Mouse (Mus musculus) forebrain, embryonic 14.5 days (tissue): ENCODE measurements around the gene Epb41l1. TPM values are rescaled to one million over a fixed set of nuclear protein-coding genes. Genes with fewer than 3 reads are reported as not detected.
A peak's percentile ranks its signal among the peaks of the same experiment; 100 is the strongest.

Experiments
- ATAC-seq: fragments of 200-750 bp; cut with Nextera tagmentation; 2 replicates; pipeline ENCODE4 v1.8.0; 2017; ENCODE audit warnings: mild to moderate bottlenecking, moderate library complexity
- DNase-seq: peaks from one replicate; pipeline ENCODE4 v3.0.0-alpha.2; 2015; ENCODE audit warnings: low spot score
- H3K27ac ChIP-seq: fragments of 300-500 bp; sonication (generic); 2 replicates; pipeline ENCODE4 v1.5.1; 2014; ENCODE audit warnings: low read depth, mild to moderate bottlenecking, control low read depth, low read length, moderate library complexity
- H3K27me3 ChIP-seq: fragments of 300-500 bp; sonication (generic); replicated peaks from 2 replicates; pipeline ENCODE4 v1.6.1; 2014; ENCODE audit warnings: low read length, control low read depth, mixed read lengths; ENCODE audit not compliant: control insufficient read depth, insufficient read depth
- H3K36me3 ChIP-seq: fragments of 300-500 bp; sonication (generic); 2 replicates; pipeline ENCODE4 v1.6.1; 2014; ENCODE audit warnings: low read length, control low read depth; ENCODE audit not compliant: control insufficient read depth, insufficient read depth
- H3K4me1 ChIP-seq: fragments of 300-500 bp; sonication (generic); 2 replicates; pipeline ENCODE4 v1.6.1; 2014; ENCODE audit warnings: antibody characterized with exemption, low read length, control low read depth; ENCODE audit not compliant: control insufficient read depth, insufficient read depth
- H3K4me2 ChIP-seq: fragments of 300-500 bp; sonication (generic); 2 replicates; pipeline ENCODE4 v1.6.1; 2014; ENCODE audit warnings: mild to moderate bottlenecking, control low read depth, low read length
- H3K4me3 ChIP-seq: fragments of 300-500 bp; sonication (generic); 2 replicates; pipeline ENCODE4 v1.5.1; 2014; ENCODE audit warnings: low read depth, low read length, control low read depth
- H3K9ac ChIP-seq: fragments of 300-500 bp; sonication (generic); 2 replicates; pipeline ENCODE4 v1.6.1; 2014; ENCODE audit warnings: mild to moderate bottlenecking, low read length, control low read depth, moderate library complexity
- H3K9me3 ChIP-seq: fragments of 300-500 bp; sonication (generic); replicated peaks from 2 replicates; pipeline ENCODE4 v1.6.1; 2016; ENCODE audit warnings: low read length, control low read depth, mixed read lengths; ENCODE audit not compliant: control insufficient read depth
- WGBS: fragments of 180-500 bp; shearing (Covaris S2); extraction: QIAGEN DNeasy Blood & Tissue Kit; methylation state at CpG from one replicate; pipeline ENCODE4 v1.1.7; 2014; 5-methylcytosine and 5-hydroxymethylcytosine counted together
- polyA plus RNA-seq: library from polyadenylated mRNA; unstranded; fragments of >200 nt; fragmentation: Nextera tagmentation; extraction: Ambion mirVana; gene quantifications from 2 replicates; pipeline ENCODE4 v1.2.1, GENCODE M21; 2014

The Epb41l1 gene
- polyA plus RNA-seq, 1 experiment from 2014 or later = 9.6 TPM

DNA sequence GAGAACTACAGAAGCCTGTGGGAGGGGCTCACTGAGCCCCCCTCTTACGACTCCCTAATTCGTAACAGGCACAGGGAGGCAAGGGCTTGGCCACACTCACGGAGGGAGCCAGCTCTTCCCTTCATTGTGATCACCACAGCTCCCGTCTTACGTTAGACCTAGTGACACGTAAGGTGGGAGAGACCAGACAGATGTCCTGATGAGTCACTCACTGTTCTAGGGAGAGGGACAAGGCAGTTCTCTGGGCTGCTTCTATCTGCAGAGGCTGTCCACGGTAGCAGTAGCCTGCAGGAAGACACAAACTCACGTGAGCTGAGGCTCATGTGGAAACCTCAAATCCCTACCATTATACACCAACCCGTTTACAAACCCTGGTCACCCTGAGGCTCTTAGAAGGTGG is 73.8 kb downstream of the Epb41l1 start:
- WGBS = 88% methylated on average over 9 of the region's 9 CpGs
- no peaks in the 10 kb centered on the region for H3K9me3 ChIP-seq
- peaks cover 17% of the 10 kb centered on the region for H3K36me3 ChIP-seq
- H3K9ac ChIP-seq = no peak overlapping the region
- no peak for ATAC-seq
- no peak overlapping the region for H3K4me3 ChIP-seq
- no peak for DNase-seq
- H3K27me3 ChIP-seq = no peaks in the 10 kb centered on the region
- peaks cover 2% of the 10 kb centered on the region; the same call in 1 of the 2 replicates for H3K4me1 ChIP-seq
- H3K27ac ChIP-seq = no peak overlapping the region
- no peak overlapping the region for H3K4me2 ChIP-seq

- H3K4me1 ChIP-seq = peaks cover 2% of the 10 kb centered on the region; the same call in 1 of the 2 replicates
- no peak for DNase-seq
- WGBS = 94% methylated on average over 12 of the region's 12 CpGs
- no peaks in the 10 kb centered on the region for H3K9me3 ChIP-seq
- H3K27me3 ChIP-seq = no peaks in the 10 kb centered on the region
- no peak overlapping the region for H3K4me3 ChIP-seq
- no peak overlapping the region for H3K4me2 ChIP-seq
- H3K9ac ChIP-seq = no peak overlapping the region
- H3K27ac ChIP-seq = no peak overlapping the region
- H3K36me3 ChIP-seq = peaks cover 21% of the 10 kb centered on the region
- ATAC-seq = no peak
These were observed 74.2 kb downstream of the Epb41l1 start for GRCm38 (mm10) chr2:156494875-156495274.

GRCm38 (mm10) chr2:156496816-156497566 is 76.3 kb downstream of the Epb41l1 start:
- no peaks in the 10 kb centered on the region for H3K9me3 ChIP-seq
- H3K9ac ChIP-seq = no peak overlapping the region
- 0 out of 2 replicates have a peak, but pooled peaks cover 2% of the 10 kb centered on the region for H3K4me1 ChIP-seq
- peaks cover 31% of the 10 kb centered on the region for H3K36me3 ChIP-seq
- WGBS = 50% methylated on average over 5 of the region's 5 CpGs
- no peak overlapping the region for H3K4me2 ChIP-seq
- no peak overlapping the region for H3K27ac ChIP-seq
- H3K4me3 ChIP-seq = no peak overlapping the region
- no peak for DNase-seq
- H3K27me3 ChIP-seq = no peaks in the 10 kb centered on the region
- no peak for ATAC-seq

DNA sequence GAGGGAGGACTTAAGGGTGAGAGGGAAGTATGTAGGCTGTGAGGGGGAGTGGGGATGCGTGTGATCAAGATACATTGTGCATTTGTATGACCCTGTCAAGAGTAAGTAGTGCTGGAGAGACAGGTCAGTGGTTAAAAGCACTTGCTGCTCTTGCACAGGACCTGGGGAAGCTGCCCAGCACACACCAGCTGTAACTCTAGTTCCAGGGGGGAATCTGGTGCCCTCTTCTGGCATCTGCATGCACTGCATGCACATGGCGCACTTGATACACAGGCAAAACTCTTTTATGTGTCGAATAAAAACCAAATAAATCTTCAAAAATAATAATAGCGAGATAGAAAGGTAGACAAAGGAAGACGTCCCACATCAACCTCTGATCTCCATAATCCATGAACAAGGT is 77.2 kb downstream of the Epb41l1 start:
- Histone ChIP-seq H3K4me1 (0 out of 2 replicates have a peak, but pooled peaks cover 2% of the 10 kb centered on the region), H3K9me3 (no peaks in the 10 kb centered on the region), H3K9ac (no peak overlapping the region), H3K4me3 (no peak overlapping the region), H3K36me3 (peaks cover 34% of the 10 kb centered on the region), H3K27me3 (no peaks in the 10 kb centered on the region), H3K27ac (no peak overlapping the region), H3K4me2 (no peak overlapping the region)
- 43% methylated on average over 5 of the region's 5 CpGs for WGBS
- peak; percentile 34; the same call in 1 of the 2 replicates for ATAC-seq
- peak; percentile 72 for DNase-seq

- H3K4me1 ChIP-seq = no peaks in the 10 kb centered on the region
- peaks cover 43% of the 10 kb centered on the region for H3K36me3 ChIP-seq
- ATAC-seq = no peak
These were observed 80.3 kb downstream of the Epb41l1 start for GRCm38 (mm10) chr2:156501025-156501424.

GRCm38 (mm10) chr2:156505533-156505932 is 84.8 kb downstream of the Epb41l1 start:
- Histone ChIP-seq H3K4me2 (no peak overlapping the region), H3K9me3 (no peaks in the 10 kb centered on the region), H3K36me3 (peaks cover 63% of the 10 kb centered on the region), H3K4me1 (no peaks in the 10 kb centered on the region), H3K9ac (no peak overlapping the region), H3K27me3 (no peaks in the 10 kb centered on the region), H3K27ac (no peak overlapping the region), H3K4me3 (no peak overlapping the region)
- DNase-seq = no peak
- no peak for ATAC-seq
- WGBS = 93% methylated on average over 13 of the region's 13 CpGs

More at GRCm38 (mm10) chr2:156501025-156501424, 80.3 kb downstream of the Epb41l1 start:
- Histone ChIP-seq H3K27ac (no peak overlapping the region), H3K9ac (no peak overlapping the region), H3K9me3 (no peaks in the 10 kb centered on the region), H3K27me3 (no peaks in the 10 kb centered on the region), H3K4me2 (no peak overlapping the region), H3K4me3 (no peak overlapping the region)
- WGBS = 97% methylated on average over 1 of the region's 1 CpGs
- no peak for DNase-seq

- no peak for ATAC-seq
- no peak overlapping the region for H3K4me3 ChIP-seq
- no peak for DNase-seq
- whole genome bisulfite sequencing = 77% methylated on average over 7 of the region's 7 CpGs
- H3K9ac ChIP-seq = no peak overlapping the region
- peaks cover 51% of the 10 kb centered on the region; the same call in 1 of the 2 replicates for H3K36me3 ChIP-seq
- no peaks in the 10 kb centered on the region for H3K27me3 ChIP-seq
- H3K4me1 ChIP-seq = no peaks in the 10 kb centered on the region
- no peak overlapping the region for H3K4me2 ChIP-seq
- no peaks in the 10 kb centered on the region for H3K9me3 ChIP-seq
- no peak overlapping the region for H3K27ac ChIP-seq
These were observed 91.3 kb downstream of the Epb41l1 start for GRCm38 (mm10) chr2:156512028-156512427.

DNA sequence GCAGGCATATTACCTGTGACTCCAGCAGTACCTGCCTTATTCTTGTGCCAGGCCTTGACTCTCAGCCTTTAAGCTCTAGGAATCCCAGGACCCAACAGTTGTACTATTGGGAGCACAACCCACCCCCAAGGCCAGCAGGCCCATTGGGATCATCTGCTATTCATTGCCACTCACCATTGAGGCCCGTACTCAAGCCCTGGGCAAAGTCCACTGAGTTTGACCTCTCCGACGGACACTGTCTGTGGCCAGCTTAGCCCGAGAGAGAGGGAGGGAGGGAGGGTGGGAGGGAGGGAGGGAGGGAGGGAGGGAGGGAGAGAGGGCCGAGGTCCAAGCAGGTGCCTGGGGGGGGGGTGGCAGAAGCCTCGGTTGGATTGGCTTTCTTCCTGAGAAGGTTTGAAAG is 91.9 kb downstream of the Epb41l1 start:
- no peak overlapping the region for H3K4me2 ChIP-seq
- peaks cover 46% of the 10 kb centered on the region; the same call in 1 of the 2 replicates for H3K36me3 ChIP-seq
- no peaks in the 10 kb centered on the region for H3K4me1 ChIP-seq
- H3K9me3 ChIP-seq = no peaks in the 10 kb centered on the region
- ATAC-seq = no peak
- H3K27me3 ChIP-seq = no peaks in the 10 kb centered on the region
- H3K27ac ChIP-seq = no peak overlapping the region
- no peak overlapping the region for H3K9ac ChIP-seq
- no peak for DNase-seq
- no peak overlapping the region for H3K4me3 ChIP-seq
- WGBS = 73% methylated on average over 4 of the region's 6 CpGs

DNA sequence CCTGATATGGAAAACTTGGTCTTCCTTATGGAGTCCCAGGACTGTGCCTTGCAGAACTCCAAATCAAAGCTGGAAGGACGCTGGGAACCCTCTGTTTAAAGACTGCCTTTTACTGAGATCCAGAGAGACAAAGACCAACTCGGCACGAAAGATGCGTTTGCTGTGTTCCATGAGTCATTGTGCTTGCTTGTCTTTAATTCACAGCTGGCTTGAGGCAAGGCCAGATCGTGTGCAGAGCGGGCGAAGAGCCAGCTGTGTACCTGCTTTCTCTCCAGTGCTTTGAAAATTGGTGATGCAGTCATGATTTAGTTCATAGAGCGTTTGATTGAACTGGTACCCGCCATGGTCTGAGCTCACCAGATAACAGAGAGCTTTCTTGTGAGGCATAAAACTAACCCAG is 94.4 kb downstream of the Epb41l1 start:
- Histone ChIP-seq H3K27ac (no peak overlapping the region), H3K9me3 (no peaks in the 10 kb centered on the region), H3K4me3 (no peak overlapping the region), H3K27me3 (no peaks in the 10 kb centered on the region), H3K36me3 (peaks cover 33% of the 10 kb centered on the region; the same call in 1 of the 2 replicates), H3K4me2 (no peak overlapping the region), H3K9ac (no peak overlapping the region), H3K4me1 (no peaks in the 10 kb centered on the region)
- DNase-seq (no peak), ATAC-seq (no peak)
- WGBS = 78% methylated on average over 9 of the region's 9 CpGs
